Mouse (Mus musculus) heart, embryonic 16.5 days (tissue): Measurements from ENCODE around the gene Qsox1. TPM values are rescaled to one million over a fixed set of nuclear protein-coding genes. Genes with fewer than 3 reads are reported as not detected.

Experiments
- ATAC-seq: fragments of 200-750 bp; cut with Nextera tagmentation; replicated peaks from 2 replicates; pipeline ENCODE4 v1.8.0; 2017; ENCODE audit warnings: moderate number of reproducible peaks; ENCODE audit not compliant: insufficient read depth, low FRiP score; ENCODE audit errors: extremely low read depth
- H3K27ac ChIP-seq: fragments of 300-500 bp; sonication (generic); 2 replicates; pipeline ENCODE4 v1.5.1; 2014; ENCODE audit warnings: mild to moderate bottlenecking, low read length, control low read depth, moderate library complexity
- H3K27me3 ChIP-seq: fragments of 300-500 bp; sonication (generic); 2 replicates; pipeline ENCODE4 v1.6.1; 2014; ENCODE audit warnings: low read length, mixed read lengths; ENCODE audit not compliant: control insufficient read depth, insufficient read depth
- H3K36me3 ChIP-seq: fragments of 300-500 bp; sonication (generic); 2 replicates; pipeline ENCODE4 v1.6.1; 2014; ENCODE audit not compliant: control insufficient read depth, insufficient read depth
- H3K4me1 ChIP-seq: fragments of 300-500 bp; sonication (generic); 2 replicates; pipeline ENCODE4 v1.6.1; 2014; ENCODE audit warnings: low read length, mixed read lengths; ENCODE audit not compliant: control insufficient read depth, insufficient read depth
- H3K4me2 ChIP-seq: fragments of 300-500 bp; sonication (generic); 2 replicates; pipeline ENCODE4 v1.6.1; 2014; ENCODE audit warnings: low read depth, mild to moderate bottlenecking, control low read depth, low read length
- H3K4me3 ChIP-seq: fragments of 300-500 bp; sonication (generic); 2 replicates; pipeline ENCODE4 v1.5.1; 2014; ENCODE audit warnings: mild to moderate bottlenecking, control low read depth, low read length
- H3K9ac ChIP-seq: fragments of 300-500 bp; sonication (generic); 2 replicates; pipeline ENCODE4 v1.6.1; 2014; ENCODE audit warnings: low read length, control low read depth
- H3K9me3 ChIP-seq: fragments of 300-500 bp; sonication (generic); replicated peaks from 2 replicates; pipeline ENCODE4 v1.6.1; 2016; ENCODE audit warnings: low read length; ENCODE audit not compliant: control insufficient read depth
- WGBS: fragments of 180-500 bp; shearing (Covaris S2); extraction: QIAGEN DNeasy Blood & Tissue Kit; methylation state at CpG from one replicate; pipeline ENCODE4 v1.1.7; 2014; 5-methylcytosine and 5-hydroxymethylcytosine counted together
- polyA plus RNA-seq: library from polyadenylated mRNA; unstranded; fragments of >200 nt; fragmentation: Nextera tagmentation; extraction: Ambion mirVana; gene quantifications from 2 replicates; pipeline ENCODE4 v1.2.1, GENCODE M21; 2015

Qsox1 gene
- polyA plus RNA-seq, 1 experiment from 2014 or later = 25.1 TPM

DNA sequence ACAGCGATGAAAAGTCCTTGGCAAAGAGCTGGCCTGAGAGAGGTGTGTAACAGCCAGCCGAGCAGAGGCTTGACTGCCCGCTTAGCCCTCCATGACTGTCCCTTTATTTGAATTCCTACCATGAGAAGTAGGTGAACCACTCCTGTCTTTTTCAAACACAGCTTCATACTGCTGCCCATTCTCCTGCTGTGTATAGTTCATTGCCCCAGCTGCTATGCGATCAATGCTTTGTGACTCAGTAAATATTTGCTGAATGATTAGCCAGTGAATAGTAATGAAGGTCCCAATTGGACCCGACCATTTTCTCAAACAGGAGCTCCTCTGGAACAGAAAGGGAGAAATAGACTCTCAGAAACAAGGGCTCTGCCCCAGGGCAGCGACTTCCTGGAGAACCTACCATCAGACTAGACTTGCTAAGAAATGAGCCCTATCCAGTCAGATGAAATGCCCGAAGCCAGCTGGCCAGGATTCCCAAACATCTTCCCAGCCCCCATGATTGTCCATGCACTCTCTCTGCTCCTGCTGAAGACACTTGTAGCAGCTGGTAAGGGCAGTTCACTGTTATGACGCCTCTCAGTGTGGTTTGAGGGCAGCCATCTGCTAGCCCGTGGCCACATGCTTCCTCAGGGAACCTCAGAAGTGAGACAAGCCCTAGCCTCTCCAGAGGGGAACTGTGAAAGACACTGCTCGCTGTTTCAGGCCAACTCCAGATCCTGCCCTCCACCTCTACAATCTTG is 2.8 kb downstream of the Qsox1 start:
- Histone ChIP-seq H3K27ac (peak overlapping the region; percentile 57), H3K4me1 (peaks cover 29% of the 10 kb centered on the region), H3K36me3 (no peaks in the 10 kb centered on the region), H3K9me3 (no peaks in the 10 kb centered on the region), H3K27me3 (no peaks in the 10 kb centered on the region), H3K4me2 (peak overlapping the region; percentile 40), H3K4me3 (no peak overlapping the region), H3K9ac (peak overlapping the region; percentile 26; the same call in 1 of the 2 replicates)
- WGBS = 52% methylated on average over 10 of the region's 10 CpGs
- ATAC-seq = no peak

DNA sequence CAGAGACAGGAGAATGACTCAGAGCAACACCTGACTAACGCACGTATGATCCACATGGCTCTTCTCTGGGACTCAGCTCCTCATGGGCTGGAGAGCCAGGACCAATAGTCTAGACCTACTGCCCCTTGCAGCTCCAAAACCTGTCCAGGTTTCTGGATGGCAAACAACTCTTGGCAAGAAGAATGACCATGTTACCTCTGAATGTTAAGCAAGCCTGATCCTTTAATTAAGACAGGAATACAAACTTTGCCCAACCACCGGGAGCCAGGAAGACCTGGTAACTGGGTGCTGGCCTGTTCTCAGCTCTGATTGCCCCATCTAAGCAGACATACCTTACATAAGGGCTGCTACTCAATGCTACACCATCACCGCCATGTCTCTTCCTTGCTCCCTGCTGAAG is 4.4 kb downstream of the Qsox1 start:
- H3K27me3 ChIP-seq = no peaks in the 10 kb centered on the region
- H3K9ac ChIP-seq = no peak overlapping the region
- no peak overlapping the region for H3K4me2 ChIP-seq
- H3K4me1 ChIP-seq = peaks cover 26% of the 10 kb centered on the region
- WGBS = 94% methylated on average over 4 of the region's 4 CpGs
- H3K36me3 ChIP-seq = peaks cover 3% of the 10 kb centered on the region; the same call in 1 of the 2 replicates
- no peak overlapping the region for H3K27ac ChIP-seq
- no peak for ATAC-seq
- no peak overlapping the region for H3K4me3 ChIP-seq
- no peaks in the 10 kb centered on the region for H3K9me3 ChIP-seq

DNA sequence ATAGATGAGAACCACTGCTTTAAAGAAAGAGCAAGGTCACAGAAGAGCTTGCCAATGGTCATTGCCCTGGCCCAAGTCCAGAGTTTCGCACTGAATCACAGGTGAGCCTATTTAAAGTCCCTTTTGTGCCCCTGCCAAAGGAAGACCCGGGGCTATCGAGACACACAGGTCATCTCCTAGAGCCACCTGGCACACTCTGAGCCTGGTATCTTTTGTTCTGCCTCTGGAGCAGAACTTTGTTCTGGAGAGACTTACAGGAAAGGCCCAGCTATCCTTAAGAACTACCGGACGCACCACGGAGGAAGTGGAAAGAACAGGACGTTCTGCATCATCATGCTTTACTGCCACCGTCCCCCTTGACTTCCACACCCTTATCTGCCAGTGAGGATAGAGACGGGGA is 7.1 kb downstream of the Qsox1 start:
- ATAC-seq = no peak
- Histone ChIP-seq H3K27me3 (no peaks in the 10 kb centered on the region), H3K9me3 (no peaks in the 10 kb centered on the region), H3K36me3 (peaks cover 10% of the 10 kb centered on the region), H3K4me1 (peaks cover 10% of the 10 kb centered on the region), H3K4me2 (no peak overlapping the region), H3K4me3 (no peak overlapping the region), H3K9ac (no peak overlapping the region), H3K27ac (no peak overlapping the region)
- 78% methylated on average over 9 of the region's 9 CpGs for WGBS

DNA sequence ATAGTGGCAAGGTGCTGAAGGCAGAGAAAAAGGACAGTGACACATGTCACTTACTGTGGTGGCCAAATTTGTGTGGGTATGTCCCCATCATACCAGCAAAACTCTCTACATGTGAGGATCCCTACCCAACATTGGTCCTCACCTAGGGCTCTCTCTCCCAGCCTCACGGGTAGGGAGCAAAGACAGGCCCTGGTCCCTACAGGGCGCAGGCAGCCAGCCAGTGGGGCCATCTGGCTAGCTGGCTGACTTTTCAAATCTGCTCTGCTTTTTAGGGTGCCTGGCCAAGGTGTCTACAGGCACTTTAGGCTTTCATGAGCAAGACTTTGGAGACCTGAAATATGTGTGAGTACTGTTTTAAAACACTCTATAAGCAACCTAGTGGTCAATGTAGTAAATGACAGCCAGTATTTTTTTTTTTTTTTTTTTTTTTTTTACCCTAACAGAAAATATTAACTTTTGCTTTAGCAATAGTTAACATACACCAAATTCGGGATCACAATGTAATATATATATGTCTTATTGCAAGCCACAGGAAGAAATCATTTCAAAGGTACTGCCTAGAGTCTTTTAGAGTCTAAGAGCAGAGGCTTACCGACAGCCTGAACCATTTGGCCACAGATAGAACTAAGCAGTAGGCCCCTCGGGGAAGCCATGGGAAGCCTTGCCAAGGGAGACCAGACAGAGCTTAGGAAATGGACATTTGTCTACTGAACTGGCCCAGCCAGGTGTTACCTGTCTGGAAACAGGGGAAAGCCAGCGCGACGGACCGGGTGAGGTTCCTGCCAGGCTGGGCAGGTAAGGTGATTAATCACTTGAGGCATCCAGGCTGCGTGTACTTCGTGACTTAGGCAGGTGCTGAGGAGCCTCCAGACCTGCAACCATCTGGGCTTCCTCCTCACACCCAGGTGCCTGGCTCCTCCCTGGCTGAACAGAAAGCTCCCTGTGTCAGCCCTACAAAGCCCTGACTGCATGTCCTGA is 11.4 kb downstream of the Qsox1 start:
- ATAC-seq = no peak
- Histone ChIP-seq H3K9me3 (no peaks in the 10 kb centered on the region), H3K4me2 (no peak overlapping the region), H3K9ac (no peak overlapping the region), H3K36me3 (peaks cover 10% of the 10 kb centered on the region), H3K27ac (no peak overlapping the region), H3K4me3 (no peak overlapping the region), H3K27me3 (no peaks in the 10 kb centered on the region), H3K4me1 (peaks cover 12% of the 10 kb centered on the region)
- WGBS = 82% methylated on average over 11 of the region's 11 CpGs

DNA sequence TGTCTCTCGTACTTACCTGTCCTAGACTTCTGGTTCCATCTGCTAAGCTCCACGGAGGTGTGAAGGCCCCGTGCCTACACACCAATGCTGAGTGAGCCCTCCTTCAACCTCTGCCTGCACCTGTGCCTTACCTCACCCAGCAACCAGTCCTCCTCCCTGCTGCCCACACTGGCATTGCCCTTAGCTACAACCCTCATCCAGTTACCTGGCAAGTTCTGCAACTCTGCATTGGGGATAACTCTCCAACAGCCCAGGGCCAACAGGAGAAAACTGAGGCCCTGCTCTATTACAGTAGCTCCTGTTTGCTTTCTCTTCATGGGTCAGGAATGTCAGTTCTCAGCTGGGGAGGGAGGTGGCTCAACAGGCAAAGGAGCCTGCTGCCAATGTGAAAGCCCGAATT is 14.7 kb downstream of the Qsox1 start:
- Histone ChIP-seq H3K4me1 (peaks cover 15% of the 10 kb centered on the region), H3K9me3 (no peaks in the 10 kb centered on the region), H3K27me3 (no peaks in the 10 kb centered on the region), H3K4me3 (no peak overlapping the region), H3K9ac (no peak overlapping the region), H3K4me2 (no peak overlapping the region), H3K27ac (no peak overlapping the region), H3K36me3 (peaks cover 12% of the 10 kb centered on the region)
- WGBS = 83% methylated on average over 4 of the region's 4 CpGs
- no peak for ATAC-seq

DNA sequence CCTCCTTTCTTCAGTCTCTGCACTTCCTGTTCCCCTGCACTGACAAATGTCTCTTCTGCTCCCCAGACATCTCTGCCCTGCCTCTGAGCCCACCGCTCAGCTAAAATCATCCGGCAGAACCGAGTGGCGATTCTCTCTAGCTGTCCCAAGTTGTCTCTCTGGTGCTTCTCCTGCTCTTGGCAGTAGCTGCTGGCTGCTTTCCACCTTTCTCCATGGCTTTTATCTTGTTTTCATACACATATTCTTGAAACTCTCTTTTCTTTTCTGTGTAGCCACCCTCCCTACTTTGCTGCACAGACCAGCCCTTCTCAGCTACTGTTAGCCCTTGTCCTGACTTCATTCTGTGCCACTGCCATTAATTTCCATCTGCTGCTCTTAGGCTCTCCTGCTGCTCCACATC is 15.3 kb downstream of the Qsox1 start:
- Histone ChIP-seq H3K9ac (no peak overlapping the region), H3K36me3 (peaks cover 10% of the 10 kb centered on the region; the same call in 1 of the 2 replicates), H3K27ac (no peak overlapping the region), H3K4me2 (no peak overlapping the region), H3K9me3 (no peaks in the 10 kb centered on the region), H3K4me1 (peaks cover 15% of the 10 kb centered on the region), H3K4me3 (no peak overlapping the region), H3K27me3 (no peaks in the 10 kb centered on the region)
- 36% methylated on average over 4 of the region's 4 CpGs for WGBS
- no peak for ATAC-seq

DNA sequence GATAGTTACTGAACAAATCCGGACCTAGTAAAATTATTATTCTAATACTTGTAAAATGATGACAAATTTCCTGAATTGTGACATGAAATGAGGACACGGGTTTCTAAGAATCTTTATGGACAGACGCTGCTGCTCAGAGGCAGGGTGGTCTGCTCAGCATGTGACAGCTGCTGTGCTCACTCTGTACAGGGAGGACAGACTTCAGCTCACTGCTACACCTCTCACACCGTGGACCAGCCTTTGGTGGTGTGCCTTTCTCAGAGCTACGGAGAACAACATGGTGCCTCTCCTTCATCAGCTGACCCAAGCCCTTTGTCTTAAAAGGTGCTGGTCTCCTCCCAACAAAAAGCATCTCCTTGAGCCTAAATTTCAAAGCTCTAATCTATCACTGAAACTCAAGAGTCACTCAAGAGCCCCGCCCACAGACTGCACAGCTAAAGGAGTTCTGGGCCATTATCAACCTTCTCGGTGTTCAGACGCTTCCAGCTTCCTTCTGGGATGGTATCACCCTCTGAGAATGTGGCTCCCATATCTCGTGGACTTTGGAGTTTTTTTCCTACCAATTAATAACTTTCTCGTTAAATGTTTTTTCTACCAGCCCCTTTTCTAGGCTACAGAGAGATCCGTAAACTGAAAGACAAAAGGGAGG is 15.8 kb downstream of the Qsox1 start:
- no peak for ATAC-seq
- Histone ChIP-seq H3K9me3 (no peaks in the 10 kb centered on the region), H3K4me2 (no peak overlapping the region), H3K4me1 (peaks cover 15% of the 10 kb centered on the region), H3K9ac (no peak overlapping the region), H3K27me3 (no peaks in the 10 kb centered on the region), H3K36me3 (peaks cover 10% of the 10 kb centered on the region; the same call in 1 of the 2 replicates), H3K27ac (no peak overlapping the region), H3K4me3 (no peak overlapping the region)
- 50% methylated on average over 11 of the region's 11 CpGs for WGBS

DNA sequence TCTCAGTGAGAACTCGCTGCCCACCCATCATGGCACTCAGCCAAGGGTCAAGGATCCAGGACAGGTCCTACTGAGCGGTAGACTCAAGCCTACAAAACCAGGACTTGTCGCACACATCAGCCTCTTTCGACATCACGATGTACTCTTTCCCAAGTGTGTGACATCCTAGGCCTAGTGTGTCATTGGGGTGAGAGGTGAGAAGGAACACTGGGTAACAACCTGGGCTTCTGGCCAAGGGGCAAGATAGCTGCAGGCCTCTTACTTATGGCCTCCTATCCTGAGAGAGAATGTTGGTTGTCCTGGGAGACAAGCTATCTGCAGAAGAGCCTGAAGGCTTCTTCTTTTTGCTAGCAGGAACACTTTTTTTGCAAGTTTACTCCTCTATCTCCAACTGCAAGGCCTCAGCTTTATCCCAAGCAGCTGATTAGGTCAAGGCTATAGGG is 16.9 kb downstream of the Qsox1 start:
- Histone ChIP-seq H3K4me1 (peaks cover 15% of the 10 kb centered on the region), H3K4me3 (no peak overlapping the region), H3K9ac (no peak overlapping the region), H3K4me2 (no peak overlapping the region), H3K27ac (no peak overlapping the region), H3K27me3 (no peaks in the 10 kb centered on the region), H3K36me3 (peaks cover 10% of the 10 kb centered on the region; the same call in 1 of the 2 replicates), H3K9me3 (no peaks in the 10 kb centered on the region)
- WGBS = 64% methylated on average over 5 of the region's 5 CpGs
- peak; percentile 50; the same call in 1 of the 2 replicates for ATAC-seq
